Mouse (Mus musculus) midbrain, postnatal 0 days (tissue): ENCODE results near the gene Mast1. TPM values are rescaled to one million over a fixed set of nuclear protein-coding genes. Genes with fewer than 3 reads are reported as not detected.
"Not testable (repeated sequence)": the region's sequence is repeated elsewhere in the genome, so short reads cannot be mapped to it uniquely, and the experiment has no call there.

Experiments used
- ATAC-seq: fragments of 200-750 bp; cut with Nextera tagmentation; 2 replicates; pipeline ENCODE4 v1.8.0; 2017; ENCODE audit warnings: moderate number of reproducible peaks, mild to moderate bottlenecking, moderate TSS enrichment, moderate library complexity; ENCODE audit not compliant: low FRiP score
- DNase-seq: peaks from one replicate; pipeline ENCODE4 v3.0.0-alpha.2; 2015; ENCODE audit warnings: low spot score
- H3K27ac ChIP-seq: fragments of 300-500 bp; sonication (generic); 2 replicates; pipeline ENCODE4 v1.5.1; 2014; ENCODE audit warnings: low read depth, mild to moderate bottlenecking, low read length, mixed read lengths
- H3K27me3 ChIP-seq: fragments of 300-500 bp; sonication (generic); 2 replicates; pipeline ENCODE4 v1.6.1; 2014; ENCODE audit warnings: low read length, control low read depth, mixed read lengths; ENCODE audit not compliant: insufficient read depth
- H3K36me3 ChIP-seq: fragments of 300-500 bp; sonication (generic); 2 replicates; pipeline ENCODE4 v1.6.1; 2014; ENCODE audit warnings: low read length, control low read depth, mixed read lengths; ENCODE audit not compliant: insufficient read depth
- H3K4me1 ChIP-seq: fragments of 300-500 bp; sonication (generic); 2 replicates; pipeline ENCODE4 v1.6.1; 2014; ENCODE audit warnings: mild to moderate bottlenecking, control low read depth, antibody characterized with exemption, low read length, mixed read lengths; ENCODE audit not compliant: insufficient read depth
- H3K4me2 ChIP-seq: fragments of 300-500 bp; sonication (generic); 2 replicates; pipeline ENCODE4 v1.6.1; 2014; ENCODE audit warnings: low read depth, mild to moderate bottlenecking, low read length, mixed read lengths; ENCODE audit not compliant: poor library complexity, severe bottlenecking
- H3K4me3 ChIP-seq: fragments of 300-500 bp; sonication (generic); 2 replicates; pipeline ENCODE4 v1.5.1; 2014; ENCODE audit warnings: low read depth, mild to moderate bottlenecking, low read length, moderate library complexity
- H3K9ac ChIP-seq: fragments of 300-500 bp; sonication (generic); replicated peaks from 2 replicates; pipeline ENCODE4 v1.6.1; 2014; ENCODE audit warnings: mild to moderate bottlenecking, low read length, moderate library complexity, mixed read lengths; ENCODE audit not compliant: poor library complexity, severe bottlenecking
- H3K9me3 ChIP-seq: fragments of 300-500 bp; sonication (generic); 2 replicates; pipeline ENCODE4 v1.6.1; 2016; ENCODE audit warnings: low read length, control low read depth
- CTCF ChIP-seq: IDR thresholded peaks from 2 replicates; pipeline ENCODE4 v1.5.1; 2016; ENCODE audit warnings: antibody characterized with exemption, mild to moderate bottlenecking
- WGBS: fragments of 180-500 bp; shearing (Covaris S2); extraction: QIAGEN DNeasy Blood & Tissue Kit; methylation state at CpG from one replicate; pipeline ENCODE4 v1.1.7; 2014; 5-methylcytosine and 5-hydroxymethylcytosine counted together
- polyA plus RNA-seq: library from polyadenylated mRNA; unstranded; fragments of >200 nt; fragmentation: Nextera tagmentation; extraction: Ambion mirVana; gene quantifications from 2 replicates; pipeline ENCODE4 v1.2.1, GENCODE M21; 2015
- total RNA-seq: library from RNA; depleted of rRNA; stranded (reverse); fragments of >200 nt; gene quantifications from 2 replicates; pipeline ENCODE4 v1.2.3, GENCODE M21; 2014

Gene Mast1
- total and polyA plus RNA-seq, 2 experiments from 2014 or later = 89.0 to 92.0 TPM

DNA sequence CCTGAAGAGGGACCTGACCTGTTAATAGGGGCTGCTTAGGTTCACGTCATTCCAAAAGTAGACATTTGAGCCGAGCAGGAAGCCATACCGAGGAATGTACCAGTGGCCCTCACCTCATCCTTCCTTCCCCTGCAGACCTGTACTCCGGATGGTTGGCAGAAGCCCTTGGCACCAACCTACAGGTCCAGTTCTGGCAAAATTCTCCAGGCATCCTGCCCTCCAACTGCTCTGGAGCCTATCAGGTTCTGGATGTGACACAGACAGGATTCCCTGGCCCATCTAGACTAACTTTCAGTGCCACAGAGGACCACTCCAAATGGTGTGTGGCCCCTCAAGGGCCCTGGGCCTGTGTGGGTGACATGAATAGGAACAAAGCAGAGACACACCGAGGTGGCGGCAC, 26.6 kb downstream of the Mast1 start:
- Histone ChIP-seq H3K4me1 (no peaks in the 10 kb centered on the region), H3K27ac (no peak overlapping the region), H3K27me3 (no peaks in the 10 kb centered on the region; the same call in 1 of the 2 replicates), H3K9me3 (no peaks in the 10 kb centered on the region), H3K4me2 (no peak overlapping the region), H3K9ac (no peak overlapping the region), H3K4me3 (no peak overlapping the region), H3K36me3 (peaks cover 44% of the 10 kb centered on the region)
- no peak for DNase-seq
- WGBS = 89% methylated on average over 6 of the region's 6 CpGs
- ATAC-seq = no peak
- TF ChIP-seq CTCF = no peak

DNA sequence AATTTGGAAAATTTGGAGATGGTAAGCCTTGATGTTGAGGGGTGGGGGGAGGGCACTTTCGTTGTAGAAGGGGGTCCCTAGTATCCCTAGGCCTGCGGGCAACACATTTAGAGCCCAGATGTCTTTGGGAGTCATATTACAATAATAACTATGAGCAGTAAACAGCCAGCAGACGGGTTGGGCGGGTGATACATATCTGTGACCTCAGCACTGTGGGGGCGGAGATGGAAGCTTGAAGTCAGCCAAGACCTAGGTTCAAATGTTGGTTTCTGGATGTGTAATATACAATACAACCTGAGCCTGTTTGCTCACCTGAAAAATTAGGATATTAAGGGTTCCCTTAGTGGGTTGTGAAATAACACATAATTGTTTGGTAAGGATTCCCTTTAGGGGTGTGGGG, 27.2 kb downstream of the Mast1 start:
- TF ChIP-seq CTCF = no peak
- WGBS = 89% methylated on average over 5 of the region's 5 CpGs
- no peaks in the 10 kb centered on the region for H3K9me3 ChIP-seq
- DNase-seq = no peak
- H3K4me3 ChIP-seq = no peak overlapping the region
- H3K4me1 ChIP-seq = no peaks in the 10 kb centered on the region
- H3K27ac ChIP-seq = no peak overlapping the region
- peaks cover 38% of the 10 kb centered on the region for H3K36me3 ChIP-seq
- ATAC-seq = no peak
- H3K27me3 ChIP-seq = no peaks in the 10 kb centered on the region; the same call in 1 of the 2 replicates
- no peak overlapping the region for H3K9ac ChIP-seq
- no peak overlapping the region for H3K4me2 ChIP-seq

DNA sequence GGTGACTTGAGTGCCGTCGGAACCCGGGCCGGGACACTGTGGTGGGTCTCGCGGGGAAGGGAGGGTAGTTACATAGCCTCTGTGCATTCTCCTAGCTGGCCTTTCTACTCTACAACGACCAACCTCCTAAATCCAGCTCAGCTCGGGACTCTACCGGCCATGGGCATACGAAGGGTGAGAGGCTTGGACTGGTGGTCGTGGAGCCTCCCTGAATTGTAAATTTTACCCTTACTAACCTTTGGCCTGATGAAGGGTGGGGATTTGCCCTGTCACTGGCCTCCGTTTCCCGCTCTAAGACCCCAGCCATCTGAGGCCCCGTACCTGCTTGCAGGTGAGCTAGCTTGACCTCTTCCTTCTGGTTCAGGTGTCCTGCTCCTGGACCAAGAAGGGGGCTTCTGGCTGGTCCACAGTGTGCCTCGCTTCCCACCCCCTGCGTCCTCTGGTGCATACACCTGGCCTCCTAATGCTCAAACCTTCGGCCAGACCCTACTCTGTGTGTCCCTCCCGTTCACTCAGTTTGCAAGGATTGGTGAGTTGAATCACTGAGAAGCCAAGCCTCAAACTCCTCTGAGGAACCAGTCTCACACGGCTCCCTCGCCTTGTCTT, 27.9 kb downstream of the Mast1 start:
- H3K36me3 ChIP-seq = peaks cover 38% of the 10 kb centered on the region
- no peak for DNase-seq
- 48% methylated on average over 20 of the region's 20 CpGs for WGBS
- peak overlapping the region; percentile 45 for H3K4me2 ChIP-seq
- peak overlapping the region; percentile 29 for H3K4me3 ChIP-seq
- 0 out of 2 replicates have a peak overlapping the region, but pooled peaks have one; percentile 32 for H3K27ac ChIP-seq
- H3K9ac ChIP-seq = peak overlapping the region; percentile 39
- no peaks in the 10 kb centered on the region for H3K4me1 ChIP-seq
- no peak for TF ChIP-seq CTCF
- no peak for ATAC-seq
- H3K9me3 ChIP-seq = no peaks in the 10 kb centered on the region
- H3K27me3 ChIP-seq = no peaks in the 10 kb centered on the region; the same call in 1 of the 2 replicates

DNA sequence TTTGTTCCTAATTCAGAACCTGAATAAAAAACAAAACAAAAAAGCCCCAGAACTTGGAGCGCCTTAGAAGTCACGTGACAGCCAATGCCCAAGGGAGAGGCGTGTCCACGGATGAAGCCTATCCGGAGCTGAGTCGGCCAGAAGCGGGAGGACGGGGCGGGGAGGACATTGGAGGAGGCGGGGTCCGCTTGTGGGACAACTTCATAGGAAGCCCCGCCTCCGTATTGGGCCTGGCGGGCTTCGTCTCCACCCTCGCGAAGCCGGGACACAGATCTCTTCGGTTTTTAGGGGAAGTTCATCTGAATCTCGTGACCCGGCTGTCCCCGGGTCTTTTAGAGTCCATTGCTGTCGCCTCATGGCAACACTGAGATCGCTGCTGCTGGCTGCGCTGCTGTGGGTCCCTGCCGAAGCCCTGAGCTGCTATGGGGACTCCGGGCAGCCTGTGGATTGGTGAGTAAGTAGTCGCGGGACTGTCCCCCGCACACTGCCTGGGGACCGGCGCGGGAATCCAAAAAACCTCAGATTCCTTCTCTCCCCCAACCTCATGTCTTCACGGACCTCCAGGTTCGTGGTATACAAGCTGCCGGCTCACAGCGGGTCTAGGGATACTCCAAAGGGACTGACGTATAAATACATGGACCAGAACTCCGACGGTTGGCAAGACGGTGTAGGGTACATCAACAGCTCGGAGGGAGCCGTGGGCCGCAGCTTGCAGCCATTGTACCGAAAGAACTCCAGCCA, 28.6 kb downstream of the Mast1 start, which contains the start of gene Dnase2a:
Gene Dnase2a (plus strand): TSS at position 140 of the 741 bp plus-strand sequence.
- H3K27ac ChIP-seq = 0 out of 2 replicates have a peak within 1 kb of the TSS, but pooled peaks have one; percentile 32
- H3K27me3 ChIP-seq = no peaks in the 10 kb centered on the region; the same call in 1 of the 2 replicates
- WGBS = 3% methylated on average over 45 of the region's 45 CpGs
- H3K4me2 ChIP-seq = peak within 1 kb of the TSS; percentile 45
- DNase-seq (peak; percentile 95), ATAC-seq (peak; percentile 63; the same call in 1 of the 2 replicates)
- peak within 1 kb of the TSS; percentile 39 for H3K9ac ChIP-seq
- TF ChIP-seq CTCF = no peak
- H3K4me1 ChIP-seq = no peaks in the 10 kb centered on the region
- no peaks in the 10 kb centered on the region for H3K9me3 ChIP-seq
- peak within 1 kb of the TSS; percentile 29 for H3K4me3 ChIP-seq
- H3K36me3 ChIP-seq = peaks cover 38% of the 10 kb centered on the region

DNA sequence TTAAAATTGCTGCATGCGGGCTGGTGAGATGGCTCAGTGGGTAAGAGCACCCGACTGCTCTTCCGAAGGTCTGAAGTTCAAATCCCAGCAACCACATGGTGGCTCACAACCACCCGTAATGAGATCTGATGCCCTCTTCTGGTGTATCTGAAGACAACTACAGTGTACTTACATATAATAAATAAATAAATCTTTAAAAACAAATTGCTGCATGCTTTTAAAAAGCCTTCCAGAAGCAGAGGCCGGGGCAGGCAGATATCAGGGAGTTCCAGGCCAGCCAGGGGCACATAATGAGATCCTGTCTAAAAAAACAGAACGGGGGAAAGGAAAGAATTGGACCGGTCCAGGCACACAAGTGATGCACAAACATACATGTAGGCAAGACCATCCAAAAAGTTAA, 29.2 kb downstream of the Mast1 start:
- DNase-seq, H3K27me3 ChIP-seq, H3K9ac ChIP-seq, H3K27ac ChIP-seq, ATAC-seq, H3K4me1 ChIP-seq, H3K9me3 ChIP-seq: not testable (repeated sequence)
- 30% methylated on average over 7 of the region's 7 CpGs for WGBS
- H3K36me3 ChIP-seq = peaks cover 33% of the 10 kb centered on the region
- peak overlapping the region; percentile 45 for H3K4me2 ChIP-seq
- peak overlapping the region; percentile 29; the same call in 1 of the 2 replicates for H3K4me3 ChIP-seq

GRCm38 (mm10) chr8:84907493-84907892, 29.7 kb downstream of the Mast1 start:
- H3K36me3 ChIP-seq = peaks cover 28% of the 10 kb centered on the region
- no peak for TF ChIP-seq CTCF
- no peak overlapping the region for H3K9ac ChIP-seq
- H3K4me2 ChIP-seq = no peak overlapping the region
- DNase-seq (no peak), ATAC-seq (no peak)
- H3K9me3 ChIP-seq = no peaks in the 10 kb centered on the region
- no peak overlapping the region for H3K27ac ChIP-seq
- H3K4me3 ChIP-seq = no peak overlapping the region
- WGBS = 77% methylated on average over 8 of the region's 8 CpGs
- peaks cover 9% of the 10 kb centered on the region for H3K4me1 ChIP-seq
- H3K27me3 ChIP-seq = no peaks in the 10 kb centered on the region; the same call in 1 of the 2 replicates
